Mouse (Mus musculus): ENCODE data around the gene Larp7. TPM values are rescaled to one million over a fixed set of nuclear protein-coding genes. Genes with fewer than 3 reads are reported as not detected.

Larp7 gene
- total and polyA plus RNA-seq, 3 experiments: 2.6 to 23.4 (median 21.6) TPM

DNA sequence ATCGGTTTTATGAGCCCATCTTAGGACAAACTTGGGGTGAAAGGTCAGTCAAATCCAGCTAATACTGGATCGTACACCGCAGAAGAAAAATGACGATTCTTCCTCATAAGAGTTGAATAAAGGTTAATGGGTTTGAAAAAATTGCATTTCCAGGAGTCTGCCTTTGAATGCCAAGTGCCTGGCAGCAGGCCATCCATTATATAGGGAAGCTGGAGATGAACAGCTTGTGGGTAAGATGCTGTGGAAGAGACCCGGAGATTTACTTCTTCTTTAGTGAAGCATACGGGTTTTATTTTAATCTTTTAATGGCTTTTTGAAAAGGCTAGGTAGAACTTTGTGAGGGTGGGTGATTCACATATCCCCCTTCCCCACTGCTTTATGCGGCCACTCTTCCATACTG is 65.8 kb downstream of the Larp7 start:
- Histone ChIP-seq H3K27me3 (ENCODE audit: control insufficient read depth, insufficient read depth, low read length) (no peaks in the 10 kb centered on the region), H3K4me3 (no peak overlapping the region), H3K36me3 (ENCODE audit: control insufficient read depth, insufficient read depth, low read length) (no peaks in the 10 kb centered on the region), H3K4me1 (ENCODE audit: control insufficient read depth, insufficient read depth, low read length) (no peaks in the 10 kb centered on the region), H3K9ac (ENCODE audit: low read depth, low read length) (no peak overlapping the region), H3K79me2 (replicated peaks; ENCODE audit: control insufficient read depth, insufficient read depth, low read length) (no peaks in the 10 kb centered on the region; the same call in 1 of the 2 replicates), H3K27ac (no peak overlapping the region)
- whole genome bisulfite sequencing: 81% methylated on average over 7 of the region's 7 CpGs
- DNase-seq: no peak
- intact Hi-C loops (cut with DNase I): no loop called here
- TF ChIP-seq CTCF (IDR thresholded peaks at IDR 0.05) (no peak), EP300 (IDR thresholded peaks at IDR 0.05; ENCODE audit: insufficient read depth, low read depth, low read length) (no peak), POLR2A (IDR thresholded peaks at IDR 0.05; ENCODE audit: insufficient read depth, low read depth, low read length) (no peak)

Small RNA genes lying within 50 kb of the gene (microRNA-seq; reads per million reads assigned to microRNA genes)
- gene Mir302a: 3.9 to 5.6 reads per million in 2 experiments
- 1.2 to 3.9 reads per million in 2 experiments for gene Mir302b
- gene Mir302c: 0 to 0.56 reads per million in 2 experiments
- gene Mir302d: 1.1 to 6.2 reads per million in 2 experiments
- gene Mir367: 0 reads per million in 2 experiments

Other genes with a start within 250 kb of the Larp7 start
- gene Ank2, start 54.0 kb downstream of the Larp7 start, total RNA-seq (2021): 100 to 1,000 TPM; 269 to 290 TPM
- 96.1 and 155 TPM in 2 replicates for gene Ank2, start 54.0 kb downstream of the Larp7 start, polyA plus RNA-seq (2012; rRNA removed)
- under 1 TPM; 0.47 to 0.66 TPM for gene Zgrf1, start 140 bp upstream of the Larp7 start, total RNA-seq (2021)
- 0.27 and 0.59 TPM in 2 replicates for gene Zgrf1, start 140 bp upstream of the Larp7 start, polyA plus RNA-seq (2012; rRNA removed)
- gene Neurog2, start 79.8 kb upstream of the Larp7 start, total RNA-seq (2021): not detected
- gene Neurog2, start 79.8 kb upstream of the Larp7 start, polyA plus RNA-seq (2012; rRNA removed): not detected in 2 replicates
- gene Alpk1, start 227.2 kb upstream of the Larp7 start, total RNA-seq (2021): 1 to 10 TPM; 2.4 to 3.0 TPM
- 1.4 and 2.4 TPM in 2 replicates for gene Alpk1, start 227.2 kb upstream of the Larp7 start, polyA plus RNA-seq (2012; rRNA removed)
- 1 to 10 TPM; 1.6 to 2.3 TPM for gene Tifa, start 236.5 kb upstream of the Larp7 start, total RNA-seq (2021)
- 1.3 and 2.0 TPM in 2 replicates for gene Tifa, start 236.5 kb upstream of the Larp7 start, polyA plus RNA-seq (2012; rRNA removed)